25 mouse cellular contexts compared by ENCODE assay signal in the genomic region with DNA sequence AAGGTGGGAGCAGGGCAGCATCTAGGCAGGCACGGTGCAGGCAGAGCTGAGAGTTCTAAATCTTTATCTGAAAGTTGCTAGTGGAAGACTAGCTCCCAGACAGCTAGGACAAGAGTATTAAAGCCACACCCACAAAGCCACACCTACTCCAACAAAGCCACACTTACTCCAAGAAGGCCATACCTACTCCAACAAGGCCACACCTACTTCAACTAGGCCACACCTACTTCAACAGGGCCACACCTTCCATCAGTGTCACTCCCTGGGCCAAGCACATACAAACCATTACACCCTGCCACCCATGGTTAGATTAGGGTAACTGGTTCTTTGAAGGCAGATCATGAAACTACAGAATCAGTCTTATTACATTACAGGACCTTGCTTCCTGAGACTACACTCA. TPM values are rescaled to one million over a fixed set of nuclear protein-coding genes. Genes with fewer than 3 reads are reported as not detected.
DNase-seq lines count a peak whose midpoint lies in the region; ATAC-seq and TF ChIP-seq lines count a peak whose summit lies in the region.
"Had no signal": no experiment of that assay in that cellular context is flagged by ENCODE, and none has a peak within 500 bp of the region (broad histone marks: within the 10 kb centered on the region; RNA-seq: fewer than 3 reads in every experiment).

No protein-coding gene starts in this region.

- ATAC-seq in liver, embryonic 11.5 days (replicated peaks; ENCODE audit: low FRiP score): 0 out of 2 replicates have a peak, but pooled peaks have one; percentile 61
- no peak for ATAC-seq in liver, postnatal 0 days
- ATAC-seq: activated CD4-positive, CD25-positive, alpha-beta regulatory T cell, adult 4 months; midbrain, embryonic 15.5 days had no signal

- no peak overlapping the region for H3K4me3 ChIP-seq in liver, embryonic 11.5 days (ENCODE audit: low read depth, low read length)
- H3K4me3 ChIP-seq in liver, postnatal 0 days (ENCODE audit: low read depth, low read length): no peak overlapping the region
- H3K4me3 ChIP-seq: embryonic facial prominence, embryonic 12.5 days; gastrocnemius, adult 2 months; heart, embryonic 15.5 days; limb, embryonic 10.5 days; lung, embryonic 15.5 days; midbrain, embryonic 15.5 days; neural tube, embryonic 12.5 days had no signal

- no peak for DNase-seq in liver, embryonic 11.5 days (ENCODE audit: low spot score)
- no peak for DNase-seq in liver, postnatal 0 days
- DNase-seq in R1 (ENCODE audit: low read depth, low spot score): peak; percentile 86
- peak; percentile 5 for DNase-seq in induced T-regulatory cell, adult 2 months (ENCODE audit: low read depth)
- DNase-seq in right cerebral cortex, postnatal 14 days: no peak
- no peak for DNase-seq in cerebellum, adult 8-10 months
- DNase-seq in layer of hippocampus, adult 9-10 months (ENCODE audit: low spot score): no peak
- DNase-seq: adrenal gland, adult 8-10 months; cerebellum, postnatal 14 days; gastrocnemius, adult 2 months; heart, postnatal 36 days; kidney, adult 8-10 months; kidney, postnatal 10 days; lung, postnatal 36 days; right cerebral cortex, postnatal 4 days; thymus, adult 2 months; thymus, postnatal 4 days had no signal

- no peak for TF ChIP-seq EP300 in liver, postnatal 0 days (IDR thresholded peaks at IDR 0.05; ENCODE audit: low read depth)

- no peaks in the 10 kb centered on the region for H3K4me1 ChIP-seq in liver, embryonic 11.5 days (replicated peaks; ENCODE audit: control insufficient read depth, insufficient read depth, low read length)
- H3K4me1 ChIP-seq in liver, postnatal 0 days (ENCODE audit: insufficient read depth): no peaks in the 10 kb centered on the region
- H3K4me1 ChIP-seq: embryonic facial prominence, embryonic 12.5 days; heart, embryonic 15.5 days; limb, embryonic 10.5 days; lung, embryonic 15.5 days; midbrain, embryonic 15.5 days; neural tube, embryonic 12.5 days had no signal

- no peak overlapping the region for H3K4me2 ChIP-seq in liver, embryonic 11.5 days
- H3K4me2 ChIP-seq in liver, postnatal 0 days (ENCODE audit: low read depth, low read length): no peak overlapping the region
- H3K4me2 ChIP-seq: embryonic facial prominence, embryonic 12.5 days; heart, embryonic 15.5 days; hindbrain, embryonic 14.5 days; lung, embryonic 15.5 days; midbrain, embryonic 15.5 days; neural tube, embryonic 12.5 days had no signal

- H3K9me3 ChIP-seq in liver, embryonic 11.5 days (ENCODE audit: control insufficient read depth, low read length): no peaks in the 10 kb centered on the region
- no peaks in the 10 kb centered on the region for H3K9me3 ChIP-seq in liver, postnatal 0 days (ENCODE audit: low read length)
- H3K9me3 ChIP-seq: embryonic facial prominence, embryonic 12.5 days; heart, embryonic 15.5 days; limb, embryonic 10.5 days; lung, embryonic 15.5 days; midbrain, embryonic 15.5 days; neural tube, embryonic 12.5 days had no signal

- no peak overlapping the region for H3K27ac ChIP-seq in liver, embryonic 11.5 days (ENCODE audit: low read depth, low read length)
- H3K27ac ChIP-seq in liver, postnatal 0 days (ENCODE audit: low read depth): no peak overlapping the region
- H3K27ac ChIP-seq: gastrocnemius, adult 2 months; heart, embryonic 15.5 days; hindbrain, embryonic 14.5 days; limb, embryonic 10.5 days; lung, embryonic 15.5 days; midbrain, embryonic 15.5 days; neural tube, embryonic 12.5 days had no signal

- no peak overlapping the region for H3K9ac ChIP-seq in liver, embryonic 11.5 days (ENCODE audit: low read depth, low read length)
- H3K9ac ChIP-seq in liver, postnatal 0 days (replicated peaks): no peak overlapping the region
- H3K9ac ChIP-seq: embryonic facial prominence, embryonic 12.5 days; heart, embryonic 15.5 days; hindbrain, embryonic 14.5 days; lung, embryonic 15.5 days; midbrain, embryonic 15.5 days; neural tube, embryonic 12.5 days had no signal

- 0 out of 2 replicates have a peak, but pooled peaks cover 3% of the 10 kb centered on the region for H3K27me3 ChIP-seq in liver, embryonic 11.5 days (replicated peaks; ENCODE audit: control insufficient read depth, insufficient read depth, low read length)
- no peaks in the 10 kb centered on the region for H3K27me3 ChIP-seq in liver, postnatal 0 days (ENCODE audit: insufficient read depth, low read length)
- H3K27me3 ChIP-seq: embryonic facial prominence, embryonic 12.5 days; heart, embryonic 15.5 days; lung, embryonic 15.5 days; midbrain, embryonic 15.5 days; neural tube, embryonic 12.5 days had no signal

- H3K36me3 ChIP-seq in liver, embryonic 11.5 days (ENCODE audit: control insufficient read depth, insufficient read depth, low read length): no peaks in the 10 kb centered on the region
- no peaks in the 10 kb centered on the region for H3K36me3 ChIP-seq in liver, postnatal 0 days (replicated peaks; ENCODE audit: insufficient read depth, low read length)
- H3K36me3 ChIP-seq: embryonic facial prominence, embryonic 12.5 days; heart, embryonic 15.5 days; limb, embryonic 10.5 days; lung, embryonic 15.5 days; midbrain, embryonic 15.5 days; neural tube, embryonic 12.5 days had no signal

- WGBS in liver, embryonic 11.5 days: 50% methylated on average over 1 of the region's 1 CpGs
- 52% methylated on average over 1 of the region's 1 CpGs for WGBS in liver, postnatal 0 days (ENCODE audit: insufficient replicate concordance)

- no peak for TF ChIP-seq CTCF in liver, postnatal 0 days (IDR thresholded peaks at IDR 0.05; ENCODE audit: low read depth)

RNA-seq across cellular contexts. Expression of a gene that starts 52.4 kb away (rescaled TPM):
- polyA plus RNA-seq in liver, embryonic 11.5 days (2014; fragmentation: Nextera tagmentation; extraction: Ambion mirVana): 14.9 and 16.2 TPM in 2 replicates
- 3.8 and 3.9 TPM in 2 replicates for polyA plus RNA-seq in liver, postnatal 0 days (2015; fragmentation: Nextera tagmentation; extraction: Ambion mirVana)

RNA-seq across cellular contexts. Expression of a gene that starts 59.4 kb away (rescaled TPM):
- polyA plus RNA-seq in liver, embryonic 11.5 days (2014; fragmentation: Nextera tagmentation; extraction: Ambion mirVana): 4.0 and 5.2 TPM in 2 replicates
- 1.4 TPM in 2 replicates for polyA plus RNA-seq in liver, postnatal 0 days (2015; fragmentation: Nextera tagmentation; extraction: Ambion mirVana)

RNA-seq across cellular contexts. Expression of a gene that starts 59.8 kb away (rescaled TPM):
- polyA plus RNA-seq in liver, embryonic 11.5 days (2014; fragmentation: Nextera tagmentation; extraction: Ambion mirVana): 0.27 and 0.31 TPM in 2 replicates
- 1.3 and 1.6 TPM in 2 replicates for polyA plus RNA-seq in liver, postnatal 0 days (2015; fragmentation: Nextera tagmentation; extraction: Ambion mirVana)
- polyA plus RNA-seq: activated CD4-positive, CD25-positive, alpha-beta regulatory T cell, adult 4 months had no signal

Comparison
In these comparisons a context has a peak if more than half of its experiments do, and no peak if none do; other contexts are left out.
1. DNase-seq: peak in R1 (single experiment) and induced T-regulatory cell, adult 2 months (single experiment); none in liver, embryonic 11.5 days (single experiment), liver, postnatal 0 days (single experiment), right cerebral cortex, postnatal 14 days (single experiment), cerebellum, adult 8-10 months (single experiment) and layer of hippocampus, adult 9-10 months (single experiment).